Mouse (Mus musculus) embryonic fibroblast, embryonic 13.5 days (primary cell): ENCODE measurements at regions not wholly inside any gene's neighbourhood (a gene's known extent, or its start where the extent isn't known, plus 50 kb on each side); places are given as distances from the start of the nearest gene placed in this dataset.

Source experiments
- H3K27ac ChIP-seq: 2 replicates; pipeline ENCODE4 v1.5.1; 2012; ENCODE audit warnings: low read length, control low read depth, inconsistent platforms; ENCODE audit not compliant: insufficient read depth
- H3K4me1 ChIP-seq: 2 replicates; pipeline ENCODE4 v1.6.1; 2011; ENCODE audit warnings: low read length; ENCODE audit not compliant: control insufficient read depth, insufficient read depth
- H3K4me3 ChIP-seq: 2 replicates; pipeline ENCODE4 v1.5.1; 2011; ENCODE audit warnings: mild to moderate bottlenecking, control low read depth, low read length; ENCODE audit not compliant: insufficient read depth
- CTCF ChIP-seq: IDR thresholded peaks from 2 replicates; pipeline ENCODE4 v1.5.1; 2011; ENCODE audit warnings: mild to moderate bottlenecking, control low read depth, low read length, moderate library complexity, borderline replicate concordance; ENCODE audit not compliant: insufficient read depth
- POLR2A ChIP-seq: IDR thresholded peaks from 2 replicates; pipeline ENCODE4 v1.6.1; 2011; ENCODE audit warnings: low read depth, mild to moderate bottlenecking, control low read depth, low read length, moderate library complexity

- Histone ChIP-seq H3K4me1 (no peaks in the 10 kb centered on the region), H3K27ac (no peak overlapping the region), H3K4me3 (no peak overlapping the region)
- TF ChIP-seq CTCF: no peak
These were observed 131.9 kb upstream of the Gdnf start for GRCm38 (mm10) chr15:7678711-7679110.

- H3K4me3 ChIP-seq: no peak overlapping the region
- no peak overlapping the region for H3K27ac ChIP-seq
- H3K4me1 ChIP-seq: no peaks in the 10 kb centered on the region
- TF ChIP-seq CTCF (no peak), POLR2A (no peak)
These were observed 129.6 kb upstream of the Gdnf start for GRCm38 (mm10) chr15:7681011-7681410.

GRCm38 (mm10) chr15:7683235-7683974, 127.2 kb upstream of the Gdnf start:
- no peak for TF ChIP-seq CTCF
- TF ChIP-seq POLR2A: no peak
- Histone ChIP-seq H3K27ac (no peak overlapping the region), H3K4me3 (no peak overlapping the region), H3K4me1 (no peaks in the 10 kb centered on the region)

GRCm38 (mm10) chr15:7691251-7691650, 119.4 kb upstream of the Gdnf start:
- no peak overlapping the region for H3K27ac ChIP-seq
- H3K4me1 ChIP-seq: no peaks in the 10 kb centered on the region; the same call in 1 of the 2 replicates
- no peak overlapping the region for H3K4me3 ChIP-seq
- TF ChIP-seq CTCF (no peak), POLR2A (no peak)

GRCm38 (mm10) chr15:7692096-7692495, 118.5 kb upstream of the Gdnf start:
- H3K4me3 ChIP-seq: no peak overlapping the region
- TF ChIP-seq POLR2A: no peak
- TF ChIP-seq CTCF: no peak

GRCm38 (mm10) chr15:7694037-7694436, 116.6 kb upstream of the Gdnf start:
- TF ChIP-seq POLR2A (no peak), CTCF (no peak)
- H3K4me1 ChIP-seq: no peaks in the 10 kb centered on the region; the same call in 1 of the 2 replicates
- no peak overlapping the region for H3K27ac ChIP-seq
- H3K4me3 ChIP-seq: no peak overlapping the region

More at GRCm38 (mm10) chr15:7692096-7692495, 118.5 kb upstream of the Gdnf start:
- H3K4me1 ChIP-seq: no peaks in the 10 kb centered on the region; the same call in 1 of the 2 replicates
- H3K27ac ChIP-seq: no peak overlapping the region

GRCm38 (mm10) chr15:7697724-7698123, 112.9 kb upstream of the Gdnf start:
- Histone ChIP-seq H3K27ac (no peak overlapping the region), H3K4me1 (no peaks in the 10 kb centered on the region), H3K4me3 (no peak overlapping the region)
- no peak for TF ChIP-seq CTCF

- Histone ChIP-seq H3K4me3 (no peak overlapping the region), H3K27ac (no peak overlapping the region), H3K4me1 (no peaks in the 10 kb centered on the region)
- no peak for TF ChIP-seq CTCF
- no peak for TF ChIP-seq POLR2A
These were observed 101.8 kb upstream of the Gdnf start for GRCm38 (mm10) chr15:7708836-7709235.

GRCm38 (mm10) chr15:7714641-7715040, 96.0 kb upstream of the Gdnf start:
- Histone ChIP-seq H3K4me3 (no peak overlapping the region), H3K4me1 (no peaks in the 10 kb centered on the region; the same call in 1 of the 2 replicates), H3K27ac (no peak overlapping the region)
- no peak for TF ChIP-seq CTCF
- TF ChIP-seq POLR2A: no peak

- Histone ChIP-seq H3K4me3 (no peak overlapping the region), H3K27ac (no peak overlapping the region)
These were observed 94.5 kb upstream of the Gdnf start for GRCm38 (mm10) chr15:7716188-7716587.

More at GRCm38 (mm10) chr15:7716188-7716587, 94.5 kb upstream of the Gdnf start:
- TF ChIP-seq POLR2A (no peak), CTCF (no peak)
- no peaks in the 10 kb centered on the region; the same call in 1 of the 2 replicates for H3K4me1 ChIP-seq
